Mouse (Mus musculus) lung, embryonic 16.5 days (tissue): Measurements from ENCODE around the gene Isoc2a. TPM values are rescaled to one million over a fixed set of nuclear protein-coding genes. Genes with fewer than 3 reads are reported as not detected.
A peak's percentile ranks its signal among the peaks of the same experiment; 100 is the strongest.

Experiments
- ATAC-seq: fragments of 200-750 bp; cut with Nextera tagmentation; 2 replicates; pipeline ENCODE4 v1.8.0; 2017; ENCODE audit warnings: low read depth, mild to moderate bottlenecking, moderate library complexity
- H3K27ac ChIP-seq: fragments of 300-500 bp; sonication (generic); 2 replicates; pipeline ENCODE4 v1.5.1; 2014; ENCODE audit warnings: mild to moderate bottlenecking, control low read depth, low read length
- H3K27me3 ChIP-seq: fragments of 300-500 bp; sonication (generic); 2 replicates; pipeline ENCODE4 v1.6.1; 2014; ENCODE audit warnings: low read depth, low read length, mixed read lengths; ENCODE audit not compliant: control insufficient read depth, insufficient read depth
- H3K36me3 ChIP-seq: fragments of 300-500 bp; sonication (generic); 2 replicates; pipeline ENCODE4 v1.6.1; 2014; ENCODE audit warnings: low read length; ENCODE audit not compliant: control insufficient read depth, insufficient read depth
- H3K4me1 ChIP-seq: fragments of 300-500 bp; sonication (generic); replicated peaks from 2 replicates; pipeline ENCODE4 v1.6.1; 2014; ENCODE audit warnings: low read length, mixed read lengths; ENCODE audit not compliant: control insufficient read depth, insufficient read depth
- H3K4me2 ChIP-seq: fragments of 300-500 bp; sonication (generic); 2 replicates; pipeline ENCODE4 v1.6.1; 2014; ENCODE audit warnings: low read depth, low read length, control low read depth
- H3K4me3 ChIP-seq: fragments of 300-500 bp; sonication (generic); 2 replicates; pipeline ENCODE4 v1.5.1; 2014; ENCODE audit warnings: mild to moderate bottlenecking, low read length, control low read depth
- H3K9ac ChIP-seq: fragments of 300-500 bp; sonication (generic); 2 replicates; pipeline ENCODE4 v1.6.1; 2014; ENCODE audit warnings: low read length, control low read depth
- H3K9me3 ChIP-seq: fragments of 300-500 bp; sonication (generic); 2 replicates; pipeline ENCODE4 v1.6.1; 2016; ENCODE audit warnings: low read length; ENCODE audit not compliant: control insufficient read depth
- WGBS: fragments of 180-500 bp; shearing (Covaris S2); extraction: QIAGEN DNeasy Blood & Tissue Kit; methylation state at CpG from one replicate; pipeline ENCODE4 v1.1.7; 2014; 5-methylcytosine and 5-hydroxymethylcytosine counted together
- polyA plus RNA-seq: library from polyadenylated mRNA; unstranded; fragments of >200 nt; fragmentation: Nextera tagmentation; extraction: Ambion mirVana; gene quantifications from 2 replicates; pipeline ENCODE4 v1.2.1, GENCODE M21; 2015

Isoc2a gene
- polyA plus RNA-seq, result 0.87 and 1.3 TPM in 2 replicates

GRCm38 (mm10) chr7:4876753-4877221 is at the start of gene Isoc2a:
TSS of gene Isoc2a (plus strand) at chr7:4877153.
- H3K27me3 ChIP-seq, result no peaks in the 10 kb centered on the region
- WGBS, result under 1% methylated on average over 22 of the region's 22 CpGs
- no peaks in the 10 kb centered on the region for H3K36me3 ChIP-seq
- peak within 1 kb of the TSS; percentile 69 for H3K4me3 ChIP-seq
- peak; percentile 100 for ATAC-seq
- peak within 1 kb of the TSS; percentile 44; the same call in 1 of the 2 replicates for H3K27ac ChIP-seq
- peak within 1 kb of the TSS; percentile 77 for H3K9ac ChIP-seq
- H3K4me2 ChIP-seq, result peak within 1 kb of the TSS; percentile 92
- no peaks in the 10 kb centered on the region for H3K9me3 ChIP-seq
- H3K4me1 ChIP-seq, result peaks cover 7% of the 10 kb centered on the region

- Histone ChIP-seq H3K36me3 (no peaks in the 10 kb centered on the region), H3K9ac (no peak overlapping the region), H3K4me1 (no peaks in the 10 kb centered on the region; the same call in 1 of the 2 replicates), H3K9me3 (no peaks in the 10 kb centered on the region), H3K27ac (no peak overlapping the region), H3K27me3 (peaks cover 17% of the 10 kb centered on the region), H3K4me3 (no peak overlapping the region), H3K4me2 (no peak overlapping the region)
- 8% methylated on average over 12 of the region's 12 CpGs for WGBS
- no peak for ATAC-seq
These were observed 46.5 kb upstream of the Isoc2a start for GRCm38 (mm10) chr7:4830476-4830875.

GRCm38 (mm10) chr7:4835631-4836327 is 41.2 kb upstream of the Isoc2a start:
- peaks cover 10% of the 10 kb centered on the region for H3K4me1 ChIP-seq
- H3K9me3 ChIP-seq, result no peaks in the 10 kb centered on the region
- no peaks in the 10 kb centered on the region for H3K36me3 ChIP-seq
- peaks cover 38% of the 10 kb centered on the region for H3K27me3 ChIP-seq
- peak overlapping the region; percentile 73 for H3K9ac ChIP-seq
- 4% methylated on average over 29 of the region's 34 CpGs for WGBS
- peak; percentile 26; the same call in 1 of the 2 replicates for ATAC-seq
- H3K4me3 ChIP-seq, result peak overlapping the region; percentile 55
- peak overlapping the region; percentile 83 for H3K27ac ChIP-seq
- peak overlapping the region; percentile 81 for H3K4me2 ChIP-seq

GRCm38 (mm10) chr7:4836351-4836792 is 40.6 kb upstream of the Isoc2a start:
- Histone ChIP-seq H3K27ac (peak overlapping the region; percentile 83), H3K4me2 (peak overlapping the region; percentile 81), H3K9me3 (no peaks in the 10 kb centered on the region), H3K9ac (peak overlapping the region; percentile 73), H3K36me3 (no peaks in the 10 kb centered on the region), H3K4me3 (peak overlapping the region; percentile 55), H3K4me1 (peaks cover 10% of the 10 kb centered on the region), H3K27me3 (peaks cover 39% of the 10 kb centered on the region)
- WGBS, result under 1% methylated on average over 51 of the region's 51 CpGs
- ATAC-seq, result peak; percentile 88

GRCm38 (mm10) chr7:4837639-4838038 is 39.3 kb upstream of the Isoc2a start:
- 0% methylated on average over 1 of the region's 1 CpGs for WGBS
- ATAC-seq, result no peak
- Histone ChIP-seq H3K4me1 (peaks cover 13% of the 10 kb centered on the region), H3K27ac (no peak overlapping the region), H3K9me3 (no peaks in the 10 kb centered on the region), H3K4me3 (no peak overlapping the region), H3K27me3 (peaks cover 51% of the 10 kb centered on the region), H3K4me2 (no peak overlapping the region), H3K9ac (no peak overlapping the region), H3K36me3 (no peaks in the 10 kb centered on the region)

- H3K27me3 ChIP-seq, result peaks cover 49% of the 10 kb centered on the region
These were observed 34.9 kb upstream of the Isoc2a start for GRCm38 (mm10) chr7:4842077-4842476.

GRCm38 (mm10) chr7:4842634-4843131 is 34.3 kb upstream of the Isoc2a start:
- H3K4me2 ChIP-seq, result peak overlapping the region; percentile 32
- H3K36me3 ChIP-seq, result no peaks in the 10 kb centered on the region
- H3K9me3 ChIP-seq, result no peaks in the 10 kb centered on the region; the same call in 1 of the 2 replicates
- peak; percentile 63; the same call in 1 of the 2 replicates for ATAC-seq
- H3K9ac ChIP-seq, result no peak overlapping the region
- 0 out of 2 replicates have a peak overlapping the region, but pooled peaks have one; percentile 8 for H3K4me3 ChIP-seq
- H3K4me1 ChIP-seq, result peaks cover 21% of the 10 kb centered on the region
- WGBS, result 2% methylated on average over 16 of the region's 16 CpGs
- H3K27ac ChIP-seq, result no peak overlapping the region
- H3K27me3 ChIP-seq, result peaks cover 43% of the 10 kb centered on the region

More at GRCm38 (mm10) chr7:4842077-4842476, 34.9 kb upstream of the Isoc2a start:
- H3K4me1 ChIP-seq, result peaks cover 22% of the 10 kb centered on the region
- H3K36me3 ChIP-seq, result no peaks in the 10 kb centered on the region
- 44% methylated on average over 5 of the region's 5 CpGs for WGBS
- no peak overlapping the region for H3K4me3 ChIP-seq
- H3K9ac ChIP-seq, result no peak overlapping the region
- H3K9me3 ChIP-seq, result no peaks in the 10 kb centered on the region; the same call in 1 of the 2 replicates
- H3K27ac ChIP-seq, result no peak overlapping the region
- H3K4me2 ChIP-seq, result no peak overlapping the region
- ATAC-seq, result no peak

GRCm38 (mm10) chr7:4843604-4844244 is 33.2 kb upstream of the Isoc2a start:
- Histone ChIP-seq H3K27me3 (peaks cover 43% of the 10 kb centered on the region), H3K9ac (no peak overlapping the region), H3K9me3 (no peaks in the 10 kb centered on the region; the same call in 1 of the 2 replicates), H3K4me2 (peak overlapping the region; percentile 82), H3K27ac (no peak overlapping the region), H3K4me1 (peaks cover 17% of the 10 kb centered on the region), H3K36me3 (no peaks in the 10 kb centered on the region), H3K4me3 (peak overlapping the region; percentile 48)
- under 1% methylated on average over 34 of the region's 34 CpGs for WGBS
- peak; percentile 21; the same call in 1 of the 2 replicates for ATAC-seq
